Mouse (Mus musculus): Measurements from ENCODE around the gene Rfx2.

The Rfx2 gene

GRCm38 (mm10) chr17:56830411-56831110 is at the start of gene Rfx2:
Gene Rfx2 (minus strand): TSS chr17:56831013.
- no peak for DNase-seq (ENCODE audit: low spot score)

- no peak for DNase-seq (ENCODE audit: low spot score)
Measured at GRCm38 (mm10) chr17:56877426-56877825, 46.6 kb upstream of the Rfx2 start.

DNA sequence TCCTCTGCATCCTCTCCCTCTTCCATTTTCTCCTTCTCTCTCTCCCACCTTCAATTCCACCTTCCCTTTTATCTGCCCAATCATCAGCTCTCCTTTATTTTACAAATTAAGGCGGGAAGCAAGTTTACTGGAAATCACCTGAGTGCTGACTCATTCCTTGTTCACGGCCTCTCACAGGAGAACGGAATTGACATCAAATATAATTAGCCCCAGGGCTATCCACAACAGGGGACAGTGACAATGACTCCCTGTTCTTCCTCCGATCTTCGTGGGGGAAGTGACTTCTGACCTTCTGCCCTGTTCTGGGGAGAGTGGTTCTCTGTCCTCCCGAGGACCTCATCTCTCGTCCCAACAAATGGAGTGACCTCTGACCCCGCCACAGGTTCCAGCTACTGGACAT is 46.2 kb upstream of the Rfx2 start:
- DNase-seq (ENCODE audit: low spot score), result no peak

DNA sequence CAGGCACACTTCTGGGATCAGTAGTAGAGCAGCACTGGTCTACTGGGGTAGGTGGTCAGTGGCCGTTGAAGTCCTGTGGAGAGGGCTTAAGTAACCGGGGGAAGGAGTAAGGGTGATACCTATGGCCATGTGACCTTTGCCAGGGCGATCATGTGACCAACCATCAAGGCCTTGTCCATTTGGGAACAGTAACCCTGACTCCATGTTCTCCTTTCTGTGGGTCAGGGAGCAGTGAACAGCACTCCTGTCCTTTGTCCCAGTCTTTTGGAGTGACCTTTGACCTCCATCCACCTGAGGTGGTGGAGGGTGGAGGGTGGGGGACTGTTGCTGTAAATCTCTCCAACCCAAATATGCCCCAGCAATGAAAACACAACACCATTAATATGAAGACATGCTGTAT is 45.7 kb upstream of the Rfx2 start:
- no peak for DNase-seq (ENCODE audit: low spot score)

DNA sequence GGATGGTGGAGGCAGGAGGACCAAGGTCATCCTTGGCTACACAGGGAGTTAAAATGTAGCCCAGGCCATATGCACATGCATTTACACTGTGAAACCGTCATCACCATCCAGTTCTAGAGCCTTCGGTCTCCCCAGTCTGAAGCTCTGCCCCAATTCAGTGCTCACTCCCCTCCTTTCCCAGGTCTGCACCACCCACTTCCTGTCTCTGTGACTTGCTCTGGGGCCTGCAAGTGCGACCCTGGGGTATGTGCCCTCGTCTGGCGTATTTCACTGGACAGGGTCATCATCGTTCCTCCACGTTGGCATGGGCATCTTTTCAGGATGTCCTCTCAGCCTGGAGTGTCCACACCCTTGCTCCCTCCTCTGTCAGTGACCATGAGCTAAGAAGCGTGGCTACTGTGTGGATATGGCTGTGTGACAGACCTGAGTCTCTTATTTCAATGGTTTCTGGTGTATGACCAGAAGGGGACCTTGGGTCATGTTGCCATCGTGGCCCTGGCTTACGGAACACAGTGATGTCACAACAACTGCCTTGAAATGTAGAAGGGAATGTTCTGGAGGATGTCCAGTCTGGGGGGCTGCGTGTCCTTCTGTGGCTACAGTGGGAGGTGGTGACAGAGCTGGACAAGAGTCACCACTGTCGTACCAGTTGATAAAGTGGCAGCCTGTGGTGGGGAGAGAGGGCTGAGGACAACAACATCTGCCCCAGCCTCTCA is 44.3 kb upstream of the Rfx2 start, which contains the start of gene 1700061G19Rik:
1700061G19Rik (plus strand) TSS at position 542 of the 716 bp plus-strand sequence.
- no peak for DNase-seq (ENCODE audit: low spot score)

GRCm38 (mm10) chr17:56874237-56874636 is 43.4 kb upstream of the Rfx2 start, which contains the start of gene Acsbg2:
Gene Acsbg2 (minus strand): TSS chr17:56874447.
- no peak for DNase-seq (ENCODE audit: low spot score)

- DNase-seq (ENCODE audit: low spot score), result no peak
Measured at GRCm38 (mm10) chr17:56872512-56872911, 41.7 kb upstream of the Rfx2 start.

DNA sequence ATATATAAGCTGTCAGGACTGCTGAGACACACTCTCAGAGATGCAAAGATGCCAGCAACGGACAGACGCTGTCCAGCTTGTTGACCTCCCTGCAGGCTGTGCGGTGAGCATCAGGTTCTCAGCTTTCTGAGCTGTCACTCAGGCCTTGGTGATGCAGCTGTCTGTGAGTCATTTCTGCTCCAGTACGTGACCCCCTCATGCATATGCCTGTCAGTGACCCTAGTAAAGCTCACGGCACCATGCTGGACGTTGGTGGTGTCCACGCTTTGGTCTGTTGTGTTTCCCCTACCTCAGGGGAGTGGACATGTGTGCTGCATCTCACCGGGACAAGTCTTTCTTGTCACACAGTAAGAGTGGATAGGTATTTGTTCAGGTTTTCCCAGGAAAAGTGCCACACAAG is 41.0 kb upstream of the Rfx2 start:
- DNase-seq (ENCODE audit: low spot score), result no peak

DNA sequence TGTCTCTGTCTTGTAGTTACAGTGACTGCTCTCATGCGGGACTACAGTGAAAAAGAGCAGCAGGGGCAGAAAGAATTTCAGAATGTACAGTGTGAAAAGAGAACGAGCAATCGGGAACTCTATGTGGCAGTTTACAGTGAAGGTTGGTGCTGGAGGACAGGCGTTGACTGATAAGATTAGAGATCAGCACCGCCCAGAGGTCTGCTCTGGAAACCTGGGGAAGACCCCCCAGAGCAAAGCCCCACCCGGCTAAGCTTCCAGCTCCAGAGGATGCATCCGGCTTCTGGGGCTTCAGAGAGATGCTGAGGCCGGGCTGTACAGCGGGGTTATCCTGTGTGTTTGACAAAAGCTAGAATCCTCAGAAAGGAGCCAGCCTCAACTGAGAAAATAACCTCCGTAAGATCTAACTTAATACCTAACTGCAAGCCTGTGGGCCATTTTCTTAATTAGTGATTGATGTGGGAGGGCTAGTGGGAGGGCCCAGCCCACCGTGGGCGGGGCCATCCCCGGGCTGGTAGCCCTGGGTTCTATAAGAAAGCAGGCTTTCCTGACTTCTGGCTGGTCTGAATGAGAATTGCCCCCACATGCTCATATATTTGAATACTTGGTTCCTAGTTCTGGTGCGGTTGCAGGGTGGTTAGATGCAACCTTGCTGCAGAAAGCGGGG is 39.6 kb upstream of the Rfx2 start:
- no peak for DNase-seq (ENCODE audit: low spot score)

DNA sequence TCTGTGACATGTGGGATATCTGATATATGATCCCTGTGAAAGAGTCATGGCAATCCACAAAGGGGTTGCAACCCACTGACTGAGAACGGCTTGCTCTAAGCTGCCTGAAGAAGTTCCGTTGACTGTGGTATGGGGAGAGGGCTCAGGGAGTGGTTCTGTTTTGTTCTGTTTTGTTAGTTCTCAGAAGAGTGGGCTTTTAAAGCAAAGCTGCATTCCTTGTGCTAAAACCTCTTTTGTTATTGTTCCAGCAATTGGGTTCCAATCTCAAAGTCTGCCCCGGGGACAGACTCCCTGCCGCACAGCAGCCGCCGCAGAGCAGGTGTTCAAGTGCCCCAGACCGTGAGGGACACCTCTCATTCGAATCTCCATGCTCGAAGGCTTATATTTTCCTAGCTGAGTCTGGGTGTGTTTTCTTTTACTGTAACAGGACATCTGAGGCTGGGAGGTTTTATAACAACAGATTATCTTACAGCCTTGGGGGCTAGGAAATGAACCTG is 38.7 kb upstream of the Rfx2 start:
- no peak for DNase-seq (ENCODE audit: low spot score)

GRCm38 (mm10) chr17:56866071-56866470 is 35.3 kb upstream of the Rfx2 start:
- no peak for DNase-seq (ENCODE audit: low spot score)

GRCm38 (mm10) chr17:56861197-56861596 is 30.4 kb upstream of the Rfx2 start:
- DNase-seq (ENCODE audit: low spot score), result no peak

GRCm38 (mm10) chr17:56858922-56859321 is 28.1 kb upstream of the Rfx2 start:
- no peak for DNase-seq (ENCODE audit: low spot score)

GRCm38 (mm10) chr17:56858216-56858615 is 27.4 kb upstream of the Rfx2 start:
- DNase-seq (ENCODE audit: low spot score), result peak; percentile 13

DNA sequence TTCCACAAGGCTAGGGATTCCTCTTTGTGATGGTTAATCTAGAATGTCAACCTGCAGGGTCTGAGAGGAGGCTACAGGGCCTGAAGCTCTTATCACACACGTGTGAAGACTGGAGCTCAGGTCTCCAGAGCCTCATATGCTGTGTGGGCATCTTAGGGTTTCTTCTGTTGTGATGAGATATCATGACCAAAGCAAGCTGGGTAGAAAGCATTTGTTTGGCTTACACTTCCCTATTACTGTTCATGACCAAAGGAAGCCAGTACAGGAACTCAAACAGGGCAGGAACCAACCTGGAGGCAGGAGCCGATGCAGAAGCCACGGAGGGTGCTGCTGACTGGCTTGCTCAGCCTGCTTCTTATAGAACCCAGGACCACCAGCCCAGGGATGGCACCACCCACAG is 24.6 kb upstream of the Rfx2 start:
- DNase-seq (ENCODE audit: low spot score), result no peak

DNA sequence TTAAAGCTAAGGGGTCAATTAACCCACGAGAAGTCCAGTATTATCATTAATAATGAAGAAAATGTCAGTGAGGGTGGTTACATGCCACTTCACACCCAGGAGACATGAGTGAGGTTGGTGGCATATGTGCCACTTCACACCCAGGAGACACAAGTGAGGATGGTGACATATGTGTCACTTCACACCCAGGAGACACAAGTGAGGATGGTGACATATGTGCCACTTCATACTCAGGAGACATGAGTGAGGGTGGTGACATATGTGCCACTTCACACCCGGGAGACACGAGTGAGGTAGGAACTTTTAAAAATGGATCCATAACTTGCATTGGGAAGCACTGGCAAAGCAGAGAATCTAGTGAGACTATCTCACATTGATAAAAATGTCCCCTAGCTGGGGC is 20.4 kb upstream of the Rfx2 start:
- DNase-seq (ENCODE audit: low spot score), result no peak

GRCm38 (mm10) chr17:56849710-56850109 is 18.9 kb upstream of the Rfx2 start:
- DNase-seq (ENCODE audit: low spot score), result no peak

DNA sequence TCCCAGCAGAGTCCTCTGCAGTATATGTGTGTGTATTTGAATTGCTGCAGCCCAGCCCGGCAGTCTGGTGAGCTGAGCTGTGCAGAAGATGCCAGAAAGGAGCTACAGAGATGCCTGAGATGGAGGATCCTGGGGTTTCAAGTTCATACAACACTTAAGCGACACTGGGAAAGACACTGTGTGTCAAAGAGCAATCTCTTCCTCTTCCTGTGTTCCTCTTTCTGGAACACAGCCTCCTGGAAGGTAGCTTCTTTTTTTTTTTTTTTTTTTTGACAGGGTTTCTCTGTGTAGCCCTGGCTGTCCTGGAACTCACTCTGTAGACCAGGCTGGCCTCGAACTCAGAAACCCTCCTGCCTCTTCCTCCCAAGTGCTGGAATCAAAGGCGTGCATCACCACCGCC is 18.0 kb upstream of the Rfx2 start:
- no peak for DNase-seq (ENCODE audit: low spot score)

DNA sequence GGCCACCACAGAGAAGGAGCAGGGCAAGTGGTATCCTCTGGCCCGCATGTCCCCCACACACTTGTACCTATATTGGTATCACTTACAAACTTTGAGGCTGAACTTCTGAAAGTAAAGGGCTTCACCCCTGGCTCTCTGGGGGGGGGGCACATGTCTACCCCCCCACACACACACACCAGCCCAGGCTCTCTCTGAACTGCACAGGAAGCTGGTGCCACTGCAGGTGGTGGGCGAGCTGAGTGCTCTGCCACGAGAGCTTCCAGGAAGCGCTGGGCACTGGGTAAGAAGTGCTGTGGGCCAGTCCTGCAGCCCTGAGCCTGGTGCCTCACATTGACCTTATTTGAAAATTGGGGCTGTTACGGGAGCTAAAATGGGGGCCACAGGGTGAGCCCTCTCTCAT is 12.9 kb upstream of the Rfx2 start:
- DNase-seq (ENCODE audit: low spot score), result no peak

DNA sequence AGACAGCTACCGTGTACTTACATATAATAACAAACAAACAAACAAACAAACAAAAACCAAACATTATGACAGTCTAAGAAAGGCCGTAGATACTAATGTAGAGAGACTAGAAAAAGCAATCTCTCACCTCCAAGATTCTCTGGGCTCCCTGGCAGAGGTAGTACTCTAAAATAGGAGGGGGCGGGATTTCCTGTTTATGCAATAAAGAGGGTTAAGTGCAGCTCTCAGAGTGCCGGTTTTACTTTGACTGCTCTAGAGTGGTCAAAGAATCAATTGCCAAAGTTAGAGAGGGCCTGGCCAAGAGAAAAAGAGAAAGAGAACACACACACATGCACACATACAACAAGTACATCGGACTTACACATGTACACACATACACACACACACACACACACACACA is 11.4 kb upstream of the Rfx2 start:
- DNase-seq (ENCODE audit: low spot score), result no peak

DNA sequence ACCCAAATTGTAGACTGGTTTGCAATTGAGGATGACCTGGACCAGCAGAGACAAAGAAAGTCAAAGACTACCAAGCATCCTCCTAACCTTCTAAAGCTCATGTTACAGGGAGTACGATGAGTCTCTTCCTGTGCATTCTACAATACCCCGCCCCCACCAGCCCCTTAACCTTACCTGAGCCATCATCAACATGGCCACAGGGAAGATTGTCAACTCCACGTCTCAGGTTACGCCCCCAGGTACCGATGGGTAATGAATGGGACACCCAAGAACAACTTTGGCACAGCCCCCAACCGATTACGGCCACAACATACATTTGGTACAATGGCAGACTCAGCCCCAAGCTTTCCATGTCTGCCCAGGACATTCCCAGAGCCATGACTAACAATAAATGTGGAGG is 9.7 kb upstream of the Rfx2 start:
- no peak for DNase-seq (ENCODE audit: low spot score)

DNA sequence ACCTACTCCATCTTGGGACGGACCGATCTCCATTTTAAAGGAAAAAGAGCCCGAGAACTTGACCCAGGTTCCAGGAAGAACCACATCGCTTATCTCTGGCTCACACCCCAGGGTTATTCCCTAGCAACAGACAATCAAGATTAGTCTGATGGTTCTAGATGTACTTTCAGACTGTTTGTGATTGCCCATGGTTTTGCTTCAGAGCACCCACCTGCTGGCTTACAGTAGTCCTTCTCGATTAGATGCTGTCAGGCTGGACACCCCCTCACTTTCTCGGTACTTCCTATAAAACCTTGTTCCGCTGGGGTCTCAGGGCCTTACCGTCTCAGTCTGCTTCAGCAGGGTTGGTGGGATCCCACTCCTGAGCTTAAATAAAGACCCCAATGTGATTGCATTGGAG is 5.5 kb upstream of the Rfx2 start:
- DNase-seq (ENCODE audit: low spot score), result no peak

DNA sequence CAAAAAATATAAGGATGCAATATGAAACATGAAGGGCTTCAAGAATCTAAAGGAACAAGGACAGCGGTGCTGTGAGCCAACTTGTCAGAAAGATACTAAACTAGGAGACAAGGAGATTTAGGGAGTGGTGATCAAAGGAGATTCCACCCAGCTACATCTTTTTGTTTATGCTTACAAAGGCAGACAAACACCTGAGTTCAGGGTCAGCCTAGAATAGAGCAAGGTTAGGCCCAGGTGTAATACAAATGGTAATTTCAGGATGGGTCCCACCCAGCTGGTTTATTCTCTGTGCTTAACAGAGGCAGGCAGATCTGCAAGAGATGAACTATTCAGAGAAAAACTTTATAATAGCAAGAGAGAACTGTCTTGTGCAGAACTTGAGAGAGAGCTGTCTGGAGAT is 2.6 kb upstream of the Rfx2 start:
- no peak for DNase-seq (ENCODE audit: low spot score)
